Mouse (Mus musculus): ENCODE measurements at regions not wholly inside any gene's neighbourhood (a gene's known extent, or its start where the extent isn't known, plus 50 kb on each side); places are given as distances from the start of the nearest gene placed in this dataset.

GRCm38 (mm10) chr15:7005142-7005541, 85.3 kb upstream of the Lifr start:
- 97% methylated on average over 1 of the region's 1 CpGs for WGBS
- H3K4me2 ChIP-seq: no peak overlapping the region
- H3K9ac ChIP-seq (replicated peaks): no peak overlapping the region
- H3K9me3 ChIP-seq (replicated peaks): no peaks in the 10 kb centered on the region
- H3K4me1 ChIP-seq: peaks cover 7% of the 10 kb centered on the region; the same call in 1 of the 2 replicates
- ATAC-seq (ENCODE audit: low FRiP score): no peak
- H3K27me3 ChIP-seq (replicated peaks): no peaks in the 10 kb centered on the region
- no peaks in the 10 kb centered on the region for H3K36me3 ChIP-seq
- no peak overlapping the region for H3K27ac ChIP-seq (replicated peaks)
- no peak overlapping the region for H3K4me3 ChIP-seq (replicated peaks)

- Histone ChIP-seq H3K4me1 (peaks cover 7% of the 10 kb centered on the region; the same call in 1 of the 2 replicates), H3K9ac (replicated peaks) (no peak overlapping the region), H3K36me3 (no peaks in the 10 kb centered on the region), H3K9me3 (replicated peaks) (no peaks in the 10 kb centered on the region), H3K4me3 (replicated peaks) (no peak overlapping the region), H3K27me3 (replicated peaks) (no peaks in the 10 kb centered on the region), H3K27ac (replicated peaks) (no peak overlapping the region), H3K4me2 (no peak overlapping the region)
- WGBS: 86% methylated on average over 2 of the region's 2 CpGs
- ATAC-seq (ENCODE audit: low FRiP score): no peak
Observed at GRCm38 (mm10) chr15:7006271-7006670, 84.1 kb upstream of the Lifr start.

- Histone ChIP-seq H3K27ac (replicated peaks) (no peak overlapping the region), H3K27me3 (replicated peaks) (no peaks in the 10 kb centered on the region), H3K4me1 (no peaks in the 10 kb centered on the region), H3K4me3 (replicated peaks) (no peak overlapping the region), H3K9ac (replicated peaks) (no peak overlapping the region), H3K4me2 (no peak overlapping the region), H3K9me3 (replicated peaks) (no peaks in the 10 kb centered on the region), H3K36me3 (no peaks in the 10 kb centered on the region)
- ATAC-seq (ENCODE audit: low FRiP score): no peak
- WGBS: 93% methylated on average over 7 of the region's 7 CpGs
Observed at GRCm38 (mm10) chr15:7008725-7009380, 81.6 kb upstream of the Lifr start.

- no peak overlapping the region for H3K27ac ChIP-seq (replicated peaks)
- H3K4me3 ChIP-seq (replicated peaks): no peak overlapping the region
- no peak overlapping the region for H3K9ac ChIP-seq (replicated peaks)
- H3K36me3 ChIP-seq: no peaks in the 10 kb centered on the region
- peaks cover 9% of the 10 kb centered on the region for H3K4me1 ChIP-seq
- H3K4me2 ChIP-seq: no peak overlapping the region
- 84% methylated on average over 4 of the region's 4 CpGs for WGBS
- ATAC-seq (ENCODE audit: low FRiP score): no peak
- H3K27me3 ChIP-seq (replicated peaks): no peaks in the 10 kb centered on the region
- H3K9me3 ChIP-seq (replicated peaks): no peaks in the 10 kb centered on the region
Observed at GRCm38 (mm10) chr15:7010966-7011695, 79.3 kb upstream of the Lifr start.

- ATAC-seq (ENCODE audit: low FRiP score): no peak
Observed at GRCm38 (mm10) chr15:7011696-7012070, 78.7 kb upstream of the Lifr start.

GRCm38 (mm10) chr15:7012446-7012845, 78.0 kb upstream of the Lifr start:
- no peaks in the 10 kb centered on the region for H3K9me3 ChIP-seq (replicated peaks)

More at GRCm38 (mm10) chr15:7011696-7012070, 78.7 kb upstream of the Lifr start:
- H3K9me3 ChIP-seq (replicated peaks): no peaks in the 10 kb centered on the region
- no peak overlapping the region for H3K27ac ChIP-seq (replicated peaks)
- peaks cover 9% of the 10 kb centered on the region for H3K4me1 ChIP-seq
- H3K9ac ChIP-seq (replicated peaks): no peak overlapping the region
- no peak overlapping the region for H3K4me2 ChIP-seq
- H3K27me3 ChIP-seq (replicated peaks): no peaks in the 10 kb centered on the region
- H3K36me3 ChIP-seq: no peaks in the 10 kb centered on the region
- H3K4me3 ChIP-seq (replicated peaks): no peak overlapping the region
- 84% methylated on average over 2 of the region's 2 CpGs for WGBS

GRCm38 (mm10) chr15:7013047-7013446, 77.4 kb upstream of the Lifr start:
- no peak for ATAC-seq (ENCODE audit: low FRiP score)

More at GRCm38 (mm10) chr15:7012446-7012845, 78.0 kb upstream of the Lifr start:
- ATAC-seq (ENCODE audit: low FRiP score): no peak
- H3K9ac ChIP-seq (replicated peaks): no peak overlapping the region
- whole genome bisulfite sequencing: 93% methylated on average over 6 of the region's 6 CpGs
- no peak overlapping the region for H3K4me2 ChIP-seq
- peaks cover 9% of the 10 kb centered on the region for H3K4me1 ChIP-seq
- H3K36me3 ChIP-seq: no peaks in the 10 kb centered on the region
- no peaks in the 10 kb centered on the region for H3K27me3 ChIP-seq (replicated peaks)
- H3K4me3 ChIP-seq (replicated peaks): no peak overlapping the region
- no peak overlapping the region for H3K27ac ChIP-seq (replicated peaks)

GRCm38 (mm10) chr15:7014984-7015383, 75.4 kb upstream of the Lifr start:
- H3K9me3 ChIP-seq (replicated peaks): no peaks in the 10 kb centered on the region
- no peak overlapping the region for H3K9ac ChIP-seq (replicated peaks)
- 36% methylated on average over 2 of the region's 2 CpGs for WGBS
- peak; percentile 58; the same call in 1 of the 2 replicates for ATAC-seq (ENCODE audit: low FRiP score)
- H3K4me2 ChIP-seq: no peak overlapping the region
- peaks cover 9% of the 10 kb centered on the region for H3K4me1 ChIP-seq
- H3K4me3 ChIP-seq (replicated peaks): no peak overlapping the region
- H3K27me3 ChIP-seq (replicated peaks): no peaks in the 10 kb centered on the region
- H3K36me3 ChIP-seq: no peaks in the 10 kb centered on the region
- no peak overlapping the region for H3K27ac ChIP-seq (replicated peaks)

More at GRCm38 (mm10) chr15:7013047-7013446, 77.4 kb upstream of the Lifr start:
- H3K4me2 ChIP-seq: no peak overlapping the region
- H3K27me3 ChIP-seq (replicated peaks): no peaks in the 10 kb centered on the region
- 75% methylated on average over 5 of the region's 5 CpGs for WGBS
- H3K9me3 ChIP-seq (replicated peaks): no peaks in the 10 kb centered on the region
- no peak overlapping the region for H3K4me3 ChIP-seq (replicated peaks)
- peaks cover 9% of the 10 kb centered on the region for H3K4me1 ChIP-seq
- H3K9ac ChIP-seq (replicated peaks): no peak overlapping the region
- H3K27ac ChIP-seq (replicated peaks): no peak overlapping the region
- H3K36me3 ChIP-seq: no peaks in the 10 kb centered on the region

GRCm38 (mm10) chr15:7016018-7016417, 74.4 kb upstream of the Lifr start:
- ATAC-seq (ENCODE audit: low FRiP score): no peak

GRCm38 (mm10) chr15:7017281-7017845, 73.1 kb upstream of the Lifr start:
- Histone ChIP-seq H3K4me2 (no peak overlapping the region), H3K27me3 (replicated peaks) (no peaks in the 10 kb centered on the region), H3K27ac (replicated peaks) (no peak overlapping the region), H3K9ac (replicated peaks) (no peak overlapping the region), H3K4me1 (peaks cover 9% of the 10 kb centered on the region), H3K36me3 (no peaks in the 10 kb centered on the region), H3K9me3 (replicated peaks) (no peaks in the 10 kb centered on the region), H3K4me3 (replicated peaks) (no peak overlapping the region)
- 88% methylated on average over 6 of the region's 6 CpGs for WGBS
- no peak for ATAC-seq (ENCODE audit: low FRiP score)

More at GRCm38 (mm10) chr15:7016018-7016417, 74.4 kb upstream of the Lifr start:
- 51% methylated on average over 3 of the region's 3 CpGs for WGBS
- H3K27ac ChIP-seq (replicated peaks): no peak overlapping the region
- no peak overlapping the region for H3K4me3 ChIP-seq (replicated peaks)
- H3K4me2 ChIP-seq: no peak overlapping the region
- peaks cover 9% of the 10 kb centered on the region for H3K4me1 ChIP-seq
- no peaks in the 10 kb centered on the region for H3K9me3 ChIP-seq (replicated peaks)
- no peaks in the 10 kb centered on the region for H3K36me3 ChIP-seq
- H3K27me3 ChIP-seq (replicated peaks): no peaks in the 10 kb centered on the region
- H3K9ac ChIP-seq (replicated peaks): no peak overlapping the region

GRCm38 (mm10) chr15:7022660-7023059, 67.8 kb upstream of the Lifr start:
- H3K9ac ChIP-seq (replicated peaks): no peak overlapping the region

GRCm38 (mm10) chr15:7025194-7025593, 65.2 kb upstream of the Lifr start:
- H3K4me2 ChIP-seq: no peak overlapping the region
- no peak overlapping the region for H3K4me3 ChIP-seq (replicated peaks)
- H3K9ac ChIP-seq (replicated peaks): no peak overlapping the region
- WGBS: 84% methylated on average over 4 of the region's 4 CpGs
- H3K27ac ChIP-seq (replicated peaks): no peak overlapping the region
- 0 out of 2 replicates have a peak, but pooled peaks cover 2% of the 10 kb centered on the region for H3K4me1 ChIP-seq
- no peaks in the 10 kb centered on the region for H3K27me3 ChIP-seq (replicated peaks)
- ATAC-seq (ENCODE audit: low FRiP score): no peak
- H3K36me3 ChIP-seq: no peaks in the 10 kb centered on the region
- H3K9me3 ChIP-seq (replicated peaks): no peaks in the 10 kb centered on the region

More at GRCm38 (mm10) chr15:7022660-7023059, 67.8 kb upstream of the Lifr start:
- Histone ChIP-seq H3K4me1 (no peaks in the 10 kb centered on the region), H3K4me3 (replicated peaks) (no peak overlapping the region), H3K36me3 (no peaks in the 10 kb centered on the region), H3K27ac (replicated peaks) (no peak overlapping the region), H3K4me2 (no peak overlapping the region), H3K27me3 (replicated peaks) (no peaks in the 10 kb centered on the region), H3K9me3 (replicated peaks) (no peaks in the 10 kb centered on the region)
- no peak for ATAC-seq (ENCODE audit: low FRiP score)

Measured in neural tube, embryonic 15.5 days (tissue).